Mouse (Mus musculus): Measurements from ENCODE around the gene Eppin.

The Eppin gene

DNA sequence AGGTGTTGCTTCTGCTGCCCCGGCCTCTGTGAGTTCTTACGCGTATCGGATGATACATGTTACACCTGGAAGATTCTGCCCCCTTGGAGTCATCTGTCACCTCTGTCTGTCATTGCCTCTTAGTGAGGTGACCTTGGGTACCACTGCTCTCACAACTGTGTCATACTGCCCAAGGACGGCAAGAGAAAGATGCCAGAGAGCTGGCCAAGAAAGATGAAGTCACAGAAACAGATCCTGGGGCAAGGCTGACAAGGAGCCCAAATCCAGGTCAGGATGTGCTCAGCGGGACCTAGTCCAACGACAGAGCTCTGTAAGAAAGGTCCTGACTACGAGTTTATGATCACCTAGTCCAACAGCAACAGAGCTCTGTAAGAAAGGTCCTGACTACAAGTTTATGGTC lies 33.3 kb downstream of the Eppin start:
- DNase-seq (ENCODE audit: low spot score in 2 of 2): no peak

DNA sequence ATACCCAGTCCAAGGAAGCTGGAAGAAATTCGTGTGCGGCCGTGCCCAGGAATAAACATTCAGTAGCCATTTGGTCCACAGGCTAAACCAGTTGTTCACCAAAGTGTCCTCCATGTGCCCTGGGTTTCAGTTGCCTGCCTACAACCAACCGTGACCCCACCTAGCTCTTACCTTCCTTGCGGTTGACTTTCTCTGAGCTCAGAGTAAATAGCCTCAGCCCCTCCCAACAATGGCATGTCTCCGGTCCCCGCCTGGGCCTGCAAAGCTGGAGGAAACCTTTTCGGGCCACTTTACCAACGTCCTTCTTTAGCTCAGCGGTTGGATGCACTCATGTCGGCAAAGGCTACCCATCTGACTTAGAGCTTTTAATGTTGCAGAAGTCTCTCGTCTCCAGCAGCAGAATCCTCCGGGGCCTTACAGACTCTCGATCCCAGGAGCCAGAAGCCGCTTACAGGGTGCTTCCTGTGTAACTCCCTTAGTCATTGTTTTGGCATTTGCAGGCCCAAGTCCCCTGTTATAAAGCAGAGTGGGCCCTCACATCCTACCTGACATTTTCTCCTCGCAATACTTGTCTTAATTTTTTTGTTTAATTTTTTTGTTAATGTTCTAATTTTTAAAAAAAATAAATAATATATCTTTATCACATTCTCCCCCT lies 34.3 kb downstream of the Eppin start:
- peak; percentile 34 to 59 for DNase-seq (ENCODE audit: low spot score in 2 of 2)

- no peak for DNase-seq (ENCODE audit: low spot score in 2 of 2)
Measured at GRCm38 (mm10) chr2:164558426-164558825, 35.0 kb downstream of the Eppin start.

- DNase-seq (ENCODE audit: low spot score in 2 of 2): no peak
Measured at GRCm38 (mm10) chr2:164551502-164551901, 41.9 kb downstream of the Eppin start.

- DNase-seq (ENCODE audit: low spot score in 2 of 2): no peak
Measured at GRCm38 (mm10) chr2:164550895-164551269, 42.5 kb downstream of the Eppin start.

DNA sequence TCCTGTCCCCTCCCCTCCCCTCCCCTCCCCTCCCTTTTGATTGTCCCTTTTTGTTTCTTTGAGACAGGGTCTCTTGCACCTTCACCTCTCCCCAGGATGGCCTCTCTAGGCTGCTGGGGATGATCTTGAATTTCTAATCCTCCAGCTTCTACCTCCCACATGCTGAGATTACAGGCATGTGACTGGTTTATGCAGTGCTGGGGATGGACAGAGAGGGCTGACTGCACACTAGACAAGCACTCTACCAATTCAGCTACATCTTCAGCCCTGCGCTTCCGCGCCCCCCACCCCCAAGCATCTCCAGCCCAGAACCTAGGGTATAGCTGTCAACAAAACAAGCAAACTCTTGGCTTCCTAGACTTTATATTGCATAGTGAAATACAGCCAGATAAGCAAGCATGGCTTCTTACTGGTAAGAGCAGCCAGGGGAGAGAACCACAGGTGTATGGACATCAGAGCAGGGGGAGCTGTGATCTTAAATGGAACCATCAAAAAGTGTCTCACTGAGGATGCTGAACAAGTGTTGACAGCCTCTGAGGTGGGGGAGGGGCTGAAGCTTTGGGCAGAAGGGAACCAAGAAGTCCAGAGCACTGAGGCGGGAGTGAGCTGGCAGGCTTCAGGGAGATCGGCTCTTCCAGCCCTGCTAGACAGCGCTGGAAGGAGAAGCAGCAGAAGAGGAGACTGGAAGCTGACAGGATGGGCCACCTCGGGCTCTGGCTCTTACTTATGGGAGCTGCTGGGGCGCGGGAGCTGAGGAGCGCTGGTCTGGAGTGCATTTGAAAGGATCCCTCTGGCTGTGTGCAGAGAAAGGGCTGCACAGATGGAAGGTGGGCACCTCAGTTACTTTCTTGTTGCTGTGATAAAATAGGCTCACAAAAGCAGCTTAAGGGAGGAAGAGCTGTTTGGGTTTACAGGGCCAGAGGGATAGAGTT lies 43.2 kb downstream of the Eppin start:
- DNase-seq (ENCODE audit: low spot score in 2 of 2): no peak

DNA sequence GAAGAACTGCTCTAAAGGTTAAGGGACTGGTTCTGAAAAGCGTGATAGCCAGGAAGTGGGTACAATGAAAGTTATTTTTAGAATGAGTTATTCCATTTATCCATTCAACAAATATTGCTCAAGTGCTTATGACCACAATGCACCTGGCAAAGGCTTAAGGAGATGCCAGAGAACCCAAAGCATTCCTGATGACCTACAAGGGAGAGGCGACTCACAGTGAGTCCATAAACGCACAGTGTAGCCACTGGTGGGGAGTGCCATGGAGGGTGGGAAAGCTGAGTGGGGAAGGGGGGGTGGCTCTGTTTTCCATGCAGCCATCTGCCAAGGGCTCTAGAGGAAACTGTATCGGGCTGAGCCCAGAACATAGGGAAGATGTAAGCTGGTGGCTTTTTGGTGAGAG lies 44.1 kb downstream of the Eppin start:
- DNase-seq (ENCODE audit: low spot score in 2 of 2): no peak

- no peak for DNase-seq (ENCODE audit: low spot score in 2 of 2)
Measured at GRCm38 (mm10) chr2:164544454-164545097, 48.8 kb downstream of the Eppin start.

GRCm38 (mm10) chr2:164543745-164544144 lies 49.6 kb downstream of the Eppin start:
- no peak for DNase-seq (ENCODE audit: low spot score in 2 of 2)

DNA sequence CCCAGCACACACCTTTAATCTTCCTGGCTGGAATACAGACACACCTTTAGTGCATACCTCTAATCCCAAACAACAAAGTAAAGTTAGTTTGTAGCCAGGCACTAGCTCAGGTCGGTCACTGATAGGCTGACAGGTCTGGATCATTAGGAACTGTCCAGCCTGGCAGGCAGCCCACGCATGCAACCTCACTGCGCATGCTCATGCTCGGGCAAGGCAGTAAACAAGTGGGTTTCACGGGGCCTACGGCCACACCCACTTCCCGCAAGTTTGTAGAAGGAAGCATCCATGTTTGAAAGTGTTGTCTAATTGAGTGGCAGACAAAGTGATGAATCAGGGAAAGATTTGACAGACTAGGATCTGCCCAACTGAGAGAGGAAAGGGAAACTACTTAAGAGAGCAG lies 50.8 kb downstream of the Eppin start:
- DNase-seq (ENCODE audit: low spot score in 2 of 2): no peak

DNA sequence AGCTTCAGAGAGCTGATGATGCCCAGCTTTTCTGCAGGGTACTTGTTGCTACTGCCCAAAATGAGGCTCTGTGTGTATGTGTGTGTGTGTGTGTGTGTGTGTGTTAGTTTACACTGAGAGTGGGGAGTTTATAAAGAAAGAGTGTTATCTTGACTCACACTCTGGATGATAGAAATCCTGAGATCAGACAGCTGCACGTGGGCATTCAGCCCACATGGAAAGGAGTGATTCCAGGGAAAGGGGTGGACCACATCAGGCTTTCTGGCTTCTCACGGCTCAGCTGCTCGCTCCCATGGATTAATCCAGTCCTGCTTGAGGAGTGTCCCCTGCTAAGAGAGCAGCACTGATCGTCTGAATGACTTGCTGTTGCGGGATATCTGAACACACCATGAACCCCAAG lies 51.3 kb downstream of the Eppin start:
- DNase-seq (ENCODE audit: low spot score in 2 of 2): no peak

- DNase-seq (ENCODE audit: low spot score in 2 of 2): no peak
Measured at GRCm38 (mm10) chr2:164540652-164541427, 52.6 kb downstream of the Eppin start.
